Mouse (Mus musculus) bone marrow, adult 2 months (tissue): ENCODE measurements around the gene Foxj1.

Experiments
- CTCF ChIP-seq: fragments of 200-500 bp; IDR thresholded peaks from 2 replicates; pipeline ENCODE4 v1.5.1; 2011; ENCODE audit warnings: low read length, control low read depth; ENCODE audit not compliant: control insufficient read depth, insufficient read depth
- POLR2A ChIP-seq: fragments of 200-500 bp; IDR thresholded peaks from 2 replicates; pipeline ENCODE4 v1.6.1; 2011; ENCODE audit warnings: low read depth, mild to moderate bottlenecking, control low read depth, low read length, borderline replicate concordance; ENCODE audit not compliant: control insufficient read depth

DNA sequence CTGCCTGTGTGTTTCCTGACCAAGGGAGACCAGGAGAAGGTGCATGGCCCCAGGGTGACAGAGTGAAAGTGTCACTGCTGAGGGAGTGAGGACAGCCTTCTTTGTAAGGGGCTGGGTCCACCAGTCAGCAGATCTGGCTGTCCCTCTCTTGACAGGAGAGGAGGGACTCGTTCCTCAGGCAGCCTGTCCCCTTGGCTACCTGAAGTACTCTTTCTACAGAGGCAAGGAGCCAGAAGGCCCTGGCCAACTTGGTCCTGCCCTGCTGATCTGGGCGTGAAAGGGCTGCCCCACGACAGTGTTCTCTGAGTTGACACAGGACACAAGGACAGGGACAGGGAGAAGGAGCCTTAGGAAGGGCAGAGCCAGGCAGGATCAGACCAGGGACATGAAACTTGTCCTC, 38.2 kb downstream of the Foxj1 start:
- TF ChIP-seq CTCF (no peak), POLR2A (no peak)
